Mouse (Mus musculus) granulocyte monocyte progenitor cell, adult 5-6 weeks (primary cell): ENCODE data around the gene Adora3. TPM values are rescaled to one million over a fixed set of nuclear protein-coding genes. Genes with fewer than 3 reads are reported as not detected.
A peak's percentile ranks its signal among the peaks of the same experiment; 100 is the strongest.
"Not testable (repeated sequence)": the region's sequence is repeated elsewhere in the genome, so short reads cannot be mapped to it uniquely, and the experiment has no call there.

Source experiments
- ATAC-seq: replicated peaks from 2 replicates; pipeline ENCODE4 v1.8.0; 2016; ENCODE audit warnings: mild to moderate bottlenecking, moderate TSS enrichment, inconsistent platforms; ENCODE audit not compliant: poor library complexity, severe bottlenecking
- total RNA-seq, 2 experiments: library from RNA; stranded (forward) in 1 of 2; stranded (reverse) in 1 of 2; fragments of 200-712, 200-1000 nt in 1 of 2; fragments of >200 nt in 1 of 2; fragmentation: Nextera tagmentation in 1 of 2; gene quantifications; 2 replicates each; pipeline ENCODE4 v1.2.3; 2014 to 2017

Gene Adora3
- total RNA-seq, 2 experiments from 2014 or later = 0.26 to 1.4 TPM

DNA sequence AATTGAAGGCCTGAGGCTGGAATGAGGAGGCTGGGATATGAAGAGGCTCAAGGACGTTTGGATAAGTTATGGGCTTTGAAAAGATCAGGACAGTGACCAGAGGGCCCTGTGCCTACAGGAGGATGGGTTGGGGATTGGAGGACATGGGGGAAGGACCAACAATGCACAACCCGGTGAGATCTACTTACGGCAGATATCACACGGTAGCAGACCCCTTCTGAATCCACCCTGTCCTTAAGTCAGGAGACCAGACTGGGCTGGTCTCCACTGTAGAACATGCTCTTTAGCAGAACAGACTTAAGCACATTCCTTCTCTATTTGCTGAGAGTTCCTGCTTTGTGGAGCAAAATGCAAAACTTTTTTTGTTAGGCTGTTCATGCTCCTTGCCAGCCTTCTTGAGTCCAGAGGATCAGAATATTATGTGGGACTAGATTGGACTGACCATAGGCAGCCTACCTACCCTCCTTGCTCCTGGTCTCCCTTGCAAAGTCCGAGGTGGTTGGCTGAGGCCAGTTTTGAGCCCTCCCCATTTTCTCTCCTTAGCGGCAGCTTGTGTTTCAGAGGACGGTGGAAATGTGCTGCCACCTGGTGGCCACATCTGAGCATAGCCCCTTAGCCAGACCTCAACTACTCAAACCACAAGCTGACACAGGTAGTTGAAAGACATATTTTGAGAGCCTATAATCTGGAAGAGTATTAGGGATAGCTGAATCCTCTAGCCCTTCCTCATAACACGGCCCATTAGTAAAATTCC, 28.9 kb downstream of the Adora3 start:
- ATAC-seq = peak; percentile 20

DNA sequence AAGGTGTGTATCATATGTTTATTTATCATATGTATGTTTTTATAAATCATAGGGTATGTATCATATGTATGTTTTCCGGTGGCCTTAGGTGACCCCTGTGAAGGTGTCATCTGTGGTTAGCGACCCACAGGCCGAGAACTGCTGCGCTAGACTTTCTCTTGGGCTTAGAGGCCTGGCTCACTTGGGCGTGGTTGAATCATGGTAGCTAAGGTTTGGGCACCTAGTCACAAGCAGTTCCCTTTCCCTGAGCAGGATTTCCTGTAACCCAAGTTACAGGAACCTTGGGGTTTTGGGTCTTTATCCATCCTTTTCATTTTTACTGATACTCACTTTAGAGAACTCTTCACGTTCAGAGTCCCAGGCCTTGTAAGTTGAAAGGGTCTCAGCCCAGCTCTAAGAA, 29.6 kb downstream of the Adora3 start:
- peak; percentile 18 for ATAC-seq

DNA sequence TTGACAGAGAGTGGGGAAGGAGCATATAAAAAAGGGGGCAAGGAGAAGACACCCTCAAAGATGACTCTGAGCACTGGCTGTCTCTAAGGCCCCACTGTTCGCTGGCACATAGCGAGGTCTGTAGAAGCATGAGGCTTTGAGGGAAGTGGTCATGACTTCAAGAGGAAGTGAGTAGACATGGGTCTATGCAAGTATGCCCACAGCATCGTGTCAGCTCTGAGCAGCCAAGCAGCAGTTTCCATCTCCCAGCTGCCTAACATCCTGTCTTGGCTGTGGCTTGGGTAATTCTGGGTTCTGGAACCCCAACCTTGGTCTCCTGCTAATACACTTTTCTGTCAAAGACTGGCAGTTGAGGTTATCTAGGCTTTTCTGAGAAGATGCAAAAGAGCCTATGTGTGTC, 30.1 kb downstream of the Adora3 start:
- ATAC-seq = peak; percentile 71

DNA sequence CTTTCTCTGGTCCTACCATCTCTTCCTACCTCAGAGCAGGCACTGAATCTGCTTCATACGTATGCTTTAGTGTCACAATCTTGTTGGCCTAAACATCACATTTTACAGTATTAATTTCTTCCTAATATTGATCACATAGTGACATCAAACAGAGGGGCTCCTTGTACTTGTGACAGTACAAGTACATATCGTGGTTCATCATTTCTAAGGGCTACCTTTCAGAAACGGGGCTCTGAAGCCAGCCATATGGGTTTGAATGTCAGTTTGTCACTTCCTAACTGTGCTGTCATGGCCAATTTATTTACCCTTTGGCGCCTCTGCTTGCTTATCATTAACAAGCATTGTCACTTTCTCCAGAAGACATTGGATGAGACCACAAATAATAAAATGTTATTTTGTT, 30.8 kb downstream of the Adora3 start:
- no peak for ATAC-seq

DNA sequence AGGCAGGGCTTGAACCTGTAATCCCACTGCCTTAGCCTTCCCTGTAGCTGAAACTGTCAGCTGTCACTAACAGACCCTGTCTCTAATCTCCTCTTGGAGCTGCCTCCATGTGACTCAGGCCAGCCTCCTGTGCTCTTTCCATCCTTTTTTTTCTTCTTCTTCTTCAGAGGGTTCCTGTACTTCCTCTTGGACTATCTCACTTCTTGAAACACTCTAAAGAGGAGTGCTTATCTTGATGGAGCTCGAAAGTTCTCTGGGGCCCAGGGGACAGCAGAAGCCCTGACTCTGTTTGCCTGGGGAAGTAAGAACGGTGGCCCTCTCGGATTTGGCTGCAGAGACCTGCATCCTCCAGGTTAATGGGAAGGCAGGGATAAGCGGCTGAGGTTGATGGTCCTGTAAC, 33.6 kb downstream of the Adora3 start:
- peak; percentile 40 for ATAC-seq

DNA sequence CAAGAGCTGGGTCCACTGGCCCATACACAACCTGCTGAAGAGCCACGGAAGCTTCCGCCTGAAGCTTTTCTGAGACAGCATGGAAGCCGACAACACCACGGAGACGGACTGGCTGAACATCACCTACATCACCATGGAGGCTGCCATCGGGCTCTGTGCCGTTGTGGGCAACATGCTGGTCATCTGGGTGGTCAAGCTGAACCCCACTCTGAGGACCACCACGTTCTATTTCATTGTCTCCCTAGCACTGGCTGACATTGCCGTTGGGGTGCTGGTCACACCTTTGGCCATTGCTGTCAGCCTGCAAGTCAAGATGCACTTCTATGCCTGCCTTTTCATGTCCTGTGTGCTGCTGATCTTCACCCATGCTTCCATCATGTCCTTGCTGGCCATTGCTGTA, 34.1 kb downstream of the Adora3 start:
- no peak for ATAC-seq

DNA sequence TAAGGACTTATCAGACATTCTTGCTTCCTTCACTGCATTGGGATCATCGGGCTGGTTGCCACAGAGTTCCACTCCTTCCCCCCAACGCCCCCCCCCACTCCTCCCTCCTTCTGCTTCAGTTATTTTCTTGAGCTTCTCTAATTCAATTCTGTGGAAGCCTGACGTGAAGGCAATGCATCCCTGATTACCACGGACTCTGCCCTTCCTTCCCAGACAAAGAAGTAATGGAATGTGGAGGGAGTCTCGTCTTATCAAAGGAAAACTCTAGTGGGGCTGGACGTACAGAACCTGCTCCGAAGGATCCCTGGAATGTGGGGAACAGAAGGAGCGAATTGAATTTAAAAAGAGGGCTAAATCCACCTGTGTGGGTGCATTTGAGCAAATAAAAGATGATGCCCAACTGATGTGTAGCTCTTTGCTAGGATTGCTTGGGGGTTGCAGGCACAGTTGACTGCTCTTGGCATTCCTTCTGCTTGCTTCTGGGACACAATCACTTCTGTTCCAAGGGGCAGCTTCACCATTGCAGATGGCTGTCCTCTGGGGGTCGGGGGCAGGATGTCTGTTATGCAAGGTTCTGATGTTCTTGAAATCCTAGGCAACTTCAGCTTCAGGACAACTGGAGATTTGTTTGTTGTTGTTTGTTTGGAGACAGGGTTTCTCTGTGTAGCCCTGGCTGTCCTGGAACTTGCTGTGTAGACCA, 37.4 kb downstream of the Adora3 start:
- no peak for ATAC-seq

DNA sequence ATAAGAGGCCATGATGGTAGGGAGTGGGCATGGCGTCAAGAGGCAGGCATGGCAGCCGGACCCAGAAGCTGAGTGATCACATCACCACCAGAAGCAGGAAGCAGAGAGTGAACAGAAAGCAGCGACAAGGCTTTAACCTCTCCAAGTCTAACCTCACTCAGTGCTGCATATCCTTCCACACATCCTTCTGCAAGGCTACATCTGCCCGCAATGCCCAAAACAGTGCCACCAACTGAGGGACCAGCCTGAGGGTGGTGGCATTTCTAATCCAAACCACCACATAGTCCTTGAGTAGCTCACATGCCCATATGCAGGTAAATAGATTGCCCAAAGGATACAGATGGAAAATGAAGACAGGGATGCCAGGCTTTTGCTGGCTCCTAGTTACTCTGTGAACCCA, 38.3 kb downstream of the Adora3 start:
- ATAC-seq = no peak

DNA sequence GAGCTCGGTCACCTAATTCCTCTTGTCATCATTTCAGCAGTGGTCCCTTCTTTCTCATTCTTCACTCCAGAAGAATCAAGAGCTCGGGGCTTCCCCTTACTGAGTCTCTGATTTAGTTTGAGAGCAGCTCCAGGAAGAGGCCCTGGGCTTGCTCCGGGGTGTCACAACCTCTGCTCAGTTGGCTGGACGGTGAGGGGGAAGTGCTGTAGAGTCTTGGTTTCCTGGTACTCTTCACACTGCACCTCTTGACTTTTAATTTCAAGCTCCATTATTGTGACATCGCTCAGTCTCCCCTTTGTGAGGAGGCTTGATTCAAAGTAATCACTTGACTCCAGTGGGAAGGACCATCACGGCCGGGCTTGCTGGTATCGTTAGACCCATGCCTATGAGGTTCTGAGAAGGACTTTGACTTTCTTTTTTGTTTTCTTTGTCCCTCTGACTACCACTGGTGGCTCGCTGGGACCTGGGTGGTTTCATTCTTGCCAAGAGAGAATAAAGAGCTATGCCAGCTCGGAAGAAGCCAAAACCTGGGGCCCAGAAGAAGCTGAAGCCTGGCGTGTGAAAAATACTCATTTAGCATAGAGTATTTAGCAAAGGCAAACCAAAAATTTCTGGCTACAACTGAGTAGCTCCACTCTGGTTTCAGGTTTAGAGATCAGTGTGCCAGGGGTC, 40.0 kb downstream of the Adora3 start:
- peak; percentile 83 for ATAC-seq

DNA sequence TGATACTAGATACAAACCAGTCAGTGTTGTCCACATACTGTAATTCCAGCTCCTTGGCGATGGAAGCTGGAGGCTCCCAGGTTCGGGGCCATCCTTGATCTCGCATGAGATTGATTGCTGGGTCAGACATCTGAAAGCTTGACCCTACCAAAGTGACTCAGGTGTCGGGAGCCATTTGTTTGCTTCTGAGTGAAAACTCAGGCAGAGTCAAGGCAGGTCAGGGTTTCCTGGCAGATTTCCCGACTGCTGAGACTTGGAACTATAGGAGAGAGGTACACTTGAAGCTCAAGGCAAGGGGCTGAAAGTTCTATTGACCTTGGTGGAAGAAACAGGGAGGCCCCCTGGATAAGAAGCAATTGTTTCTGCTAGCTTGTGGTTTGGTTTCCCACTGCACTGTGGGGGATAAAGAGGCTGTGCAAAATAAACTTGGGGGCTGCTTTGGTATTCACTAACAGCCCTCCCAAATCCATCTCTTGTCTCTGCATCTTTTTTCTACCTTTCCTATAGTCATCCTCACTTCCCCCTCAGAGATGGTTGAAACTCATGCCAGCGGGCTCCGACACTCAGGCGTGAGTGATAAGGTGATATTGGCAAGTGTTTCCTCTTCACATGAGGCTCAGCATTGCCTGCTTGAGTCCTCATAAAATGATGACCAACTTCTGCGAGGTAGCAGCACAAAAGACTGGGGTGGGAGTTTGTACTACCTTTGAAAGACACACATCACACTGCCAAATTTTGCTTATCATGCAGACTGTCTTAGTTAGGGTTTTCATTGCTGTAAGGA, 41.6 kb downstream of the Adora3 start:
- no peak for ATAC-seq

DNA sequence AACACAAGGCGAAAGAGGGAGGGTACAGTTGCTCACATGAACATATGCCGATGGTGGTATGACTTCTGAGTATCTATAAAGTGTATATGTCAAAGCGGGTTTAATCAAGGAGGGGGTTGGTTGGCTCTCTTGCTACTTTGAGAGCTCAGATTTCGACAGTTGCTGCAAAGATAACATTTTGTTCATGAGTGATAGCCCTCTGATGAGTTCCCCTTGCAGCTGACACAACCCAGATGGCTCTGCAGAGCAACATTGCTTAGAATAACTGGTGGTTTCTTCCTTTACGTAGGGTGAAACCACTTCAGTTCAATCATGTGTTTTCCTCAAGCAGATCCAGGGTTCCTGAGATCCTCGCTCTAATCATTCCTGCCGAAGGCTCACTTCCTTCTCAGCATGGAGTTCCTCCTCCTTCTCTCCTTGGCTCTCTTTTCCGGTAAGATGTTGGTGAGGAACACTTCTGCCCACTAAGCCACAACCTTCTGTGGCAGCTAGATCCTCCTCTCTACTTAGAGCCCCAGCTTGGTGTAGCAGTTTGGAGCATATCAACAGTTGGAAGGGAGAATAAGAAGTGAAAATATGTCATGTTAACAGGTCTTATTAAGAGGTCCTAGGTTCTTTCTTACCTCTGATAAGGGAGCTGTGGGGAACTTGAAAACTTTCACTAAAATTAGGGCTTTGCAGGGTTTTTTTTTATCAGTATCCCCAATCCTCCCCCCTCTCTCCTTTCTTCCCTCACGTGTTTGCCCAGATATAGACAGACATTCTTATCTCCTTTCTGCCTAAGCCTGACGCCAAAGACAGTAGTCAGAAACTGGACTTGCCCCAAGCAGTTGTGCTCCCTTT, 43.4 kb downstream of the Adora3 start:
- ATAC-seq = peak; percentile 48

DNA sequence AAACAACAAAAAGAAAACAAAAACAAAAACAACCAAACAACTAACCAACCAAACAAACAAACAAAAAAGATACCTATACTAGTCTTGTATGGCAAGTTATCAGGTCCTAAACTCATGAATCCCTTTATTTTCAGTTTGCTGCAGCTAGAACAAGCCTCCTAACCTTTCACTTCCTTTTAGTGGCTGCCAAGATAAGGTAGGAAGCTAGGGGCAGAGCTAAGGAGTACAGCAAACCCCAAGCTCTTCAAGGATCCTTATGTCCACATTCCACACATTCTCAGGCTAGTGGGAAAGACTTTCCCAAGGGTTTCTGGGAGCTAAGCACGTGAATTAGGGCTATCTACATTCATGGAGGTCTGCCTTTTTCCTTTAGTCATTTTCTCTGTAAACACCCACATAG, 44.6 kb downstream of the Adora3 start:
- no peak for ATAC-seq

DNA sequence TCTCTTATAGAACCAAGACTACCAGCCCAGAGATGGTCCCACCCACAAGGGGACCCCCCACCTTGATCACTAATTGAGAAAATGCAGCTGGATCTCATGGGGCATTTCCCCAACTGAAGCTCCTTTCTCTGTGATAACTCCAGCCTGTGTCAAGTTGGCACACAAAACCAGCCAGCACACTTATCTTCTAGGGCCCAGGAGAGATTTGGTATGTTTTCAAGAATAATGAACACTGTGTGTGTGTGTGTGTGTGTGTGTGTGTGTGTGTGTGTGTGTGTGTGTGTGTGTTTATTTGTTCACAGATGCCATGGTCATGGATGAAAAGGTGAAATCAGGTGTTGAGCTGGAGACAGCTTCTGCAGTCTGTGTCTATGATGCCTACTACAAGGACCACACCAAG, 45.8 kb downstream of the Adora3 start:
- ATAC-seq = not testable (repeated sequence)

DNA sequence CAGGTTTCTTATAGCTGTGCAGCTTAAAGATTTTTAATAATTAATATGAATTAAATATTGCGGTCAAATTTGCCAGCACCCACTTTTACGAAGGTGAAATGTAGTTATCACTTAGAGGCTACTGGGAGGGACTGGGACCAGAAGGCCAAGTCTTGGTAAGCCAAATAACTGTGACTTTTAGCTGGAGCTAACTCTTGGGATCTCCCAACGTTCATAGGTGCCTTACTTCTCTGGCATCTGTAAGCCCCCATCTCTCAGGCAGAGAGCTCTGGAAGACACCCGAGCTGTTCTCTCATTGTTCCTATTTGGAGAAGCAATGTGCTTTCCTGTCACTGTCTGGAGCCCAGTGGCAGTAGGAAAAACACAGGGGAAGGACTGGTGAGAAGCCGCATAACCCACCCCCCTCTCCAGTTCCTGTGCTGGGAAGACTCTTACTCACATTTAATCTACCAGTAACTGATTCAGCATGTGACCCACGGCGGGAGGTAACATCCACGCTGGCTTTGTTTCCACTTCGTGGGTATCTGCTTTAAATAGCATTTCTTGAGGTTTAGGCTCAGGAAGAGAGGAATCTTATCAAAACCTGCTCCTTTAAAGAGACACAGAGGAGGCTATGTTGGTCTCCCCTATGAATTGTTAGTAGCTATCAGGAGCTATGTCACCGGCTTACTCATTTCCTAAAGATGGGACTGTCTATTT, 47.1 kb downstream of the Adora3 start:
- ATAC-seq = no peak

DNA sequence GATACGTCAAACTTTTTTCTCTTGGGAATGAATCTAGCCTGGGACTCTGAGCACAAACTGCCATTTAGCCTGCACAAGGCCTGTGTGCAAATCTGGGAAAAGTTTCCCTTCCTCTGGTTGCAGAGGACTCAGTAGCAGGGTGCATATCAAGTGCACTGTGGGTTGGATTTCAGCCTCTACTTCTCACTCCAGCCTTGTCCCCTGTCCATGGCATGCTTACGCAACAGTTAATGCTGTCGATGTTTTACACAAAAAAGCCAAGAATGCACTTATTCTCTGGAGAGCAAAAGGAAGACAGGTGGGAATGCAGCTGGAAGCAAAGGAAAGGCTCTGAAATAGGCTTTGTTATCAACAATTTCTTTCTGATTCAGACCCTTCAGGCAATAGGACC, 47.7 kb downstream of the Adora3 start:
- ATAC-seq = 0 out of 2 replicates have a peak, but pooled peaks have one; percentile 16

DNA sequence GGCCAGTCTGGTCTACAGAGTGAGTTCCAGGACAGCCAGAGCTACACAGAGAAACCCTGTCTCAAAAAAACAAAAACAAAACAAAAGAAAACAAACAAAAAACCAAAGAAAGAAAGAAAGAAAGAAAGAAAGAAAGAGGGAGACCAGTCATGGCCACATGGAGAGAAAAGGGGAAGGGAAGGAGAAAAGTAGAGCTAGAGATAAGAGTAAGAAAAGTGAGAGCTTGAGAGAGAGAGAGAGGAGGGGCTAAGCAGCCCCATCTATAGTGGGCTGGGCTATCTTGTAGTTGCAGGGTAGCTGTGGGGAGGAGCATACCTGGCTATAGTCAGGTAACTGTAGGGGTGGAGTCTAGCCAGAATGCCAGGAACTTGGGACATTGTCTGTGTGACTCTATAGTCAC, 50.1 kb downstream of the Adora3 start:
- not testable (repeated sequence) for ATAC-seq

DNA sequence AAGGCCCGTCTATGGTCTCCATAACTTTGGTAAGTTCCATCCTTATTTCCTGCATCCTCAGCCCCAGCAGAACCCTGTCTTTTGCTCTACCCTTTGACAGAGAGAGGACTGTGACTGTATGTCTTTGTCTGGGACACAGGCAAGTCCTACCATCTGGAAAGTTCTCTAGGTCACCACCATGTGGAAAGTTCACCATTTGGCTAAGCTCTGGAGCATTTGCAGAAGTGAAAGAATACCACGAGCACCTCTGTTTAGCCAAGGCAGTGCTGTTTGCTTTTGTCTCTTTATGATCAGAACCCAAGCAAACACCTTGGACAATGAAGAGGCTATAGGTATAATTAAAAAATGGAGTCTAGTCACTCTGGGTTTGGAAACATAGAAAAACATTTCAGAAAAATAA, 51.3 kb downstream of the Adora3 start:
- ATAC-seq = peak; percentile 64

DNA sequence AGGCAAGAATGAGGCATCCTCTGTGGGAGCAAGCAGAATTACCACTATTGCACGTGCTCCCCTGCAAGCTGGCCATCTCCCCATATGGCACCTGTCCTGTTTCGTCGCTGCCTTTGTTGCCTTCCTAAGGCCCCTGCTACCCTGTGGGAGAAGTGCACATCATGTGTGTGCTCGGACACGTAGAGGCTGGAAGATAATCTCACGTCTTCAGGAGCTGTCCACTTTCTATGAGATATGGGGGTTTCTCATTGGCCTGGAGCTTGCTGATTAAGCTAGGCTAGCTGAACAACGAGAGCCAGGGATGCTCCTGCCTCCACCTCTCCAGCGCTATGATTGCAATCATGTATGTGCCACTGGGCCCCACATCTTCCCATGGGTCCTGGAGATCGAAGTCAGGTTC, 54.0 kb downstream of the Adora3 start:
- ATAC-seq = no peak

DNA sequence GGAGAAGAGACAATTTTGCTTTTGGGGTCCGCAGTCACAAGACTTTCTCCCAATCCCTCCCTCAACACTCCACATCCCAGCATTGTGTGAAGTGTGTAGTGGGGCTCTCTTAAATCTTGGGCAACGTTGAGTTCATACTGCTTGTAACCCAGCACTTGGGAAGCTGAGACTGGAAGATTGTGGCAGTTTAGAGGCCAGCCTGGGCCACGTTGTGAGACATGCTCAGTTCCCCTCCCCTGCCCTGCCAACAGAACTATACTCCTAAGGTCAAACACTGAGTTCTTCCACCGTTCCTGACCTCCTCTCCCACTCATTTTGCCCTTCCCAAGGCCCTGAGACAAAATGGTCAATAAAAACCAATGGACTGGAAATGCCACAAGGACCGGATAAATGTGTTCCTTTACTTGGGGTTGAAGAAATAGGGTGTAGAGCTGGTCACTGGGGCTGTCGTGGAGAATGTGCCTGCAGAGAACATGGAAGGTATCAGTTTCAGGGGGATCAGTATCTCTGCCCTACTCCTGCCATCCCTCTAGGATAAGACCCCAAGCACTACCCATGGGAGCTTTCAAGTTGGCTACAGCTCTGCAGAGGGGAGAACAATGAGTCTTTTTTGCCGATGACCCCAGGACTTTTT, 57.0 kb downstream of the Adora3 start:
- ATAC-seq = no peak
